Mouse (Mus musculus): ENCODE results near the gene Rpl23. TPM values are rescaled to one million over a fixed set of nuclear protein-coding genes. Genes with fewer than 3 reads are reported as not detected.
A peak's percentile ranks its signal among the peaks of the same experiment; 100 is the strongest.

Gene Rpl23
- total RNA-seq (2021), result 100 to 1,000 TPM; 677 to 703 TPM

DNA sequence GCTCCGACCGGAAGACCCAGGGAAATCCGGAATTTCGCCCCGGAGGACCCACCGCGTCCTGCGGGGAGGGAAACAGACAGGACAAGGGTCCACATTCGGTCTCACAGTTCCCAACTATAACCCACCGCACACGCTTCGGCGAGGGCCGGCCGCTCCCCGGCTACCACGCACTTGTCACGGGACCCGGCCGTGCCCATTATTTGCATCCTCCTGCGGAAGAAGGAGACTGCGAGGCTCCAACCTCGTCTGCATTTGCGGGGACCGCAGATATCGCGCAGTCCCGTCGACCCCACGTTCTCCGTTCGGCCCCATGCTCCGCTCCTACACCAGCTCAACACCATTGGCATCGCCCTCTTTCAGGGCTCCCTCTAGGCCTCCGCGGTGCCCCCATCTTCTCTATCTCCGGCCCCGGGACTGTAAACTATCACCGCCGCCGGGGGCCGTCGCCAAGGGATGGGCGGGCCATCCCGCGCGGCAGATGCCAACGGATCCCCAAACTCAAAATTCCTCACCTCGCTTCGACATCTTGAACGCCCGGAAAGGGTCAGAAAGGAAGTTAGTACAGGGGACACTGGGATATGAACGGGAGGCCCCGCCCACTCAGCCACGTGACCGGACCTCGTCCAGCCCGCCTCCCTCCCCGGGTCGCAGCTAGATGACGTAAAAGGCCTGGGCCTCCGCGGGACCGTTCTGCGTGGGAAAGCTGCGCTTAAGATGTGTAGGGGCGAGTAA lies at the start of gene Rpl23:
Gene Rpl23, minus strand, starts transcription at position 606 of the 732 bp plus-strand sequence.
- intact Hi-C loops (cut with DNase I), result loop anchor here (5.0 kb wide), 1 partner anchor 205 kb away; the partner anchor contains the start of gene Plxdc1
- DNase-seq, result peak; percentile 99 to 100

DNA sequence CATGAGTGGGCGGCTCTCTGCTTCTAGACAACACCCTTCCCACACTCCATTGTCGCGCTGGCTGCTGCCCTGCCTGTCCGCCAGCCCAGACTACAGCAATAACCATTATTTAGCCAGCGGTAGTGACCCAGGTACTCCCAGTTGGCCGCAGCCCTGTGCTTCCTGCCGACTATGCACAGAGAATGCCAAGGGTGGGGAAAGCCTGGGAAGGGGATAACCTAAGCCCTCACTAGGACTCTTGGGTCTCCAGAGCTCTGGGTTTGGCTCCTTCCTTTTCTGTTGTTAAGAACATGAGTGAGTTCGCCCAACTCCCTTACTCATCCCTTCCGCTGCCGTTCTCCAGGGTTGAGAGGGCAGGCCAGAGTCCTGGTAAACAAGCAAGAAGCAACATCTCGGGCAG lies 49.8 kb upstream of the Rpl23 start:
- intact Hi-C loops (cut with DNase I), result no loop called here
- DNase-seq, result no peak

DNA sequence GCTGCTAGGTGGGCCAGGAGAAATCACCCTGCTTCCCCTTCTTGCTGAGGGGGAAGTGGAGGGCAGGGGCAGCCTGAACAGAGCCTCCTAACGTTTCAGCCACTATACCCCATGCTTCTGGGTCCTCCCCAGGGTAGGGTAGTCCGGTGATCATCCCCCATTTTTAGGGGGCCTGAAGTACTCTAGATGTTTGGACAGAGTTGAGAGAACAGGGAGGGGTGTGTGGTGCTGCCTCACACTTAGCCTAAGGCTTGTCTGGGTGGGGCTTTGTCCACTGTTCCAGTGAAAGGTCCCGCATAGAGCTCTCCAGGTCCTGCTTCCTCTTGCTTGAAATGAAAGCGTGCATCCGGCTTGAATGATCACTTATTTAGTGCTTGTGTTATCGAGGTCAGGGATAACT lies 48.3 kb upstream of the Rpl23 start:
- intact Hi-C loops (cut with DNase I), result no loop called here
- no peak for DNase-seq

DNA sequence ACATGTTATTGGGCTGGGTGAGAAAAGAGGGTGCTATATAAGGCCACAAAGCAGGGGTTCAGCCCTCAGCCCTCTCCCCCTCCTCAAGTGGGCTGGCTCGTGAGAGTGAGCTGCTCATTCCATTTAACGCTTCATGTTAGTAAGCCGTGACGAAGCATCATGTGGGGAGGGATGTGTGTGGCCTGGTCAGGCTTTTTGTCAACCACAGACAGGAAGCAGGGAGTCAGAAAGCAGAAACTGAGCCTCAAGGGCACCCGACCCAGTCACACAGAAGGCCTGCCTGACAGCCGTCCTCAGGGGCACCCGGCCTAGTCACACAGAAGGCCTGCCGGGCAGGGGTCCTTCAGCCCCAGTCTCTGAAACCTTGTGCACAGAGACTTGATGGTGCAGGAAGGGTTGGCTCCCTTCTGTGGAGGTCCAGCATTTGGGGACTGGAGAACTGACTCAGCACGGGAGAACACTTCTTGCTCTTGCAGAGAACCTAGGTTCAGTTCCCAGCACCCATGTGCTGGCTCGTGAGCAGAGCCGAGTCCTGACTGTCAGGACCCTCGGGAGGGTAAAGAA lies 47.8 kb upstream of the Rpl23 start:
- no peak for DNase-seq
- intact Hi-C loops (cut with DNase I), result no loop called here

DNA sequence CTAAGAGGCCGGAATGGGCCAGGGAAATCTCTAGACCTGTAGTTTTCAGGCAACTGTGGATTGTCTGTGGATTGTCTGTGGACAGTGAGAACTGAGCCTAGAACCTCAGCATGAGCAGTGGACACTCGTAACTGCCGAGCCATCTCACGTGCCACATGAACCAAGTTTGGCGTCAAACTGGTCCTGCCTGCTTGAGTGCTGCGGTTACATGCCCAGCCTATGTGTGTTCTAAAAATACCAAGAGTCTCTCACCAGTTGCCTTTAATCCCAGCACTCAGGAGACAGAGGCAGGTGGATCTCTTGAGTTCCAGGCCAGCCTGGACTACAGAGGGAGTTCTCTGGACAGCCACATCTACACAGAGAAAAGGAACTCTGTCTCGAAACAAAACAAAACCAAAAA lies 47.1 kb upstream of the Rpl23 start:
- intact Hi-C loops (cut with DNase I), result no loop called here
- no peak for DNase-seq

DNA sequence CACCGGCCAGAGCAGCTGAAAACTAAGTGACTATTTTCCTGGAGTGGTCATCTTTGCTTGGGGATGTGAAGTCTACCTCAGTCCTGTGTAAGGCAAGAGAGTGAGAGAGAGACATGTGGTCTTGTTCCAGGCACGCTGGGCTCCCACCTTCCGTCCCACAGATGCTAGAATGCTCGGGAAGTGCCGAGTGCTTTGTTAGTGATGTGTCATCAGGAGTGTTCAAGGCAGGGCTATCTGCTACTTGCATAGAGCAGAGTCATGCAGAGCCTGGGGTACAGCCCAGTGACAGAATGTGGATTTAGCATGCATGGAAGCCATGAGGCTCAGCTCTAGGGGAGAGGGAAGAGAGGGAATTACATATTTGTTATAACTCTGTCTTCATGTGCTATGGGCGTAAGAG lies 45.4 kb upstream of the Rpl23 start:
- intact Hi-C loops (cut with DNase I), result no loop called here
- DNase-seq, result no peak

DNA sequence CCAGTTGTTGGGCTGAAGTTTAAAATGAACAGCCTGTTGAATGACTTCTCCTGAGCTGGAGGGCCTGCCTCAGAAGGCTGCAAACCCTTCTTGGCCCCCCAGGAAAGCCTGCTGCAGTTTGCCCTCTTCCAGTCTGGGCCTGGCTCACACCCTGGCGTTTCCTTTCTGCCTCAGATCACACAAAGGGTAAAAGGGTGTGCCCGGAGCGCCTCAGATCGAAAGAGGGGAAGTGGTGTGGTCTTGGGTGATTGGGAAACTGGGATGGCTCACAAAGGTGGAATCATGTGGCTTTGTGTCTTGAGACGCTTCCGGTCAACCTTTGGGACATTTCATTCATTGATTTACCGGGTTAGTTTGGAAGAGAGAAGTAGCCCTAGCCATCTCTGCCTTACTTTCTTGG lies 44.2 kb upstream of the Rpl23 start:
- intact Hi-C loops (cut with DNase I), result no loop called here
- no peak for DNase-seq

- intact Hi-C loops (cut with DNase I), result no loop called here
- no peak for DNase-seq
Measured at GRCm38 (mm10) chr11:97825971-97826370, 43.7 kb upstream of the Rpl23 start.

- intact Hi-C loops (cut with DNase I), result no loop called here
- no peak for DNase-seq
Measured at GRCm38 (mm10) chr11:97825295-97825694, 43.1 kb upstream of the Rpl23 start.

DNA sequence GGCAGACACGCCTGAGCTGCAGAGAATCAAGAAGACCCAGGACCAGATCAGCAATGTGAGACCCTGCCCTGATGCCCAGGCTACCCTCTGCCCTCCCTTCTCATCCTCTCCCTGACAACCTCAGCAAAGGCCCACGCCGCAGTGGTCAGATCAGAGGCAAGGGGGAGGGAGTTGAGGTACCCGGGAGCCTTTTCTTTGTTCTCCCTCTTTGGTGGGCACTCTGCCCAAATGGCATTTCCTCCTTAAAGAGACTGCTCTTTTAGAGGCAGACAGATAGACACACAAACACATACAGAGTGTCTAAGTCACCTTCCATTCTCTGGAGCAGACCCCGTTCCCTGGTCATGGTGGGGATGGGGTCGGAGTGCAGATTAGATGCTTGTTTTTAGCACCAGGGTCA lies 42.7 kb upstream of the Rpl23 start:
- intact Hi-C loops (cut with DNase I), result no loop called here
- no peak for DNase-seq

- intact Hi-C loops (cut with DNase I), result no loop called here
- no peak for DNase-seq
Measured at GRCm38 (mm10) chr11:97824168-97824567, 41.9 kb upstream of the Rpl23 start.

DNA sequence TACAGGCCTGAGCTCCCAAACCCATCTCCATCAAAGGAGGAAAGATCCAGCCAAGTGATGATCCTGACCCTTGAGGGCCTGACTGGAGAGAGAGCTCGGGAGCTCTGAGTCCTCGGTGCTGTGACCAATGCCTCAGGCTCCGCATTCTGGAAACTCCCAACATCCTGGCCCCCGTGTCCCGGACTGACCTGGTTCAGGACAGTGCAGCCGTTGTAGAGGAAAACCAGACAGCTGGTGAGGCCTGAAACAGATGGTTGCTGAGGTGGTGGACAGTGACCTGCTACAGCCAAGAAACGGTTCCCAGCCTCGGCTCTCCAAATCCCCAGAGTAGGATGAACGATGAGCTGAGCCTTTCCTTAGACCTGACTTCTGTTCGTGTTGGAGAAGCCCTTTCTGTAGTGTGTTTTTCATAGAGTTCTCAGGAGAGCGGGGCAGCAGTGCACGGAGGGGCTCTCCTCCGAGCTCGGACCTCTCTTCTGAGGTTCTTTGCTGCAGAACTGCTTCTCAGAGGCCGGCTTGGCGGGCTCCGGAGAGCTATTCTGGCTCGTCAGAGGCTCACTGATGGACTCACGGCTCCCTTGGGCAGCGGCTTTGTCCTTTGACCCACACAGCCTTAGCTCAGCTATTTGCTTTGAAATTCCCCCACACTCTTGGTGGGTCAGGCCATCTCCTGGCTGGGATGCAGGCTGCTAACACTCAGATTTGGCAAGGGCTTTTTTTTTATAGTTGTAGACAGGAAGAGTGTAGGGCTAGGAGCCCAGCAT lies 40.8 kb upstream of the Rpl23 start:
- intact Hi-C loops (cut with DNase I), result no loop called here
- peak; percentile 70 to 76 for DNase-seq

- intact Hi-C loops (cut with DNase I), result loop anchor here (2.0 kb wide), 1 partner anchor 21 kb away; no protein-coding TSS in a partner anchor
- no peak for DNase-seq
Measured at GRCm38 (mm10) chr11:97821401-97822064, 39.3 kb upstream of the Rpl23 start.

DNA sequence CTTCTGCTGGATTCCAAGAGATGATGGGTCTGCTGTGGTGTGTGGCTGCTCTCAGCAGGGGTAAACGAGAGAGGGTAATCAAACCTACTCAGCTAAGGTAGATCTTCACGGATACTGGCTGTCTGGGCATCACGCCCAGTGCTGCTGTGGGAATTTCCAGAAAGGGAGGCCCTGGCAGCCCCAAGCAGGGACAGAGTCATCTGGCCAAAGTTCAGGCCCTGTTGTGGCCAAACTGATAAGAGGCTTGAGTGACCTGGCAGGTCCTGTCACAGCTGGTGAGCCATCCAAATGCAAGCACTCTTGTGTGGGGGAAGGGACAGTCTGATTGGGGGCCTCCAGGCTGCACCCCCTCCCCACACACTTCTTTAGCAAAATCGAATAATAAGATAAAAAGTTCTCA lies 38.6 kb upstream of the Rpl23 start:
- DNase-seq, result peak; percentile 80 to 82
- intact Hi-C loops (cut with DNase I), result loop anchor here (2.0 kb wide), 1 partner anchor 20 kb away; no protein-coding TSS in a partner anchor

DNA sequence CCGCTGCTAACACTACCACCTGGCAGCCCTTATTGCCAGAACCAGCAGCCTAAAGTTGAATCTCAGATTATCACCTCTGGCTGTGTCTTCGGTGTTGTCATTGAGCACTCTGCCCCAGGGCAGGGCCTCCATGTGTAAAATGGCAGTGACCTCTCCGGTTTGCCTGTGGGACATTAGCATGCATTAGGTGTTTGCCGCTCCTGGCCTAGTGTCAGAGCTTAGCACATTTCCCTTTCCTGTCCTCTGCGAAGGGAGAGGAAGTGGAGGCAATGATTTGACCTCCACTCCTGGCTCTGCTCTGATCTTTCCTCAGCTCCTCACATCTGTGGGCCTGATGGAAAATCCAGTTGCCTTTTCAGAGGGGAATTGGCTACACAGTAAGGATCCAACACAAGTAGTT lies 37.7 kb upstream of the Rpl23 start:
- intact Hi-C loops (cut with DNase I), result loop anchor here (2.0 kb wide), 1 partner anchor 19 kb away; no protein-coding TSS in a partner anchor
- DNase-seq, result no peak

DNA sequence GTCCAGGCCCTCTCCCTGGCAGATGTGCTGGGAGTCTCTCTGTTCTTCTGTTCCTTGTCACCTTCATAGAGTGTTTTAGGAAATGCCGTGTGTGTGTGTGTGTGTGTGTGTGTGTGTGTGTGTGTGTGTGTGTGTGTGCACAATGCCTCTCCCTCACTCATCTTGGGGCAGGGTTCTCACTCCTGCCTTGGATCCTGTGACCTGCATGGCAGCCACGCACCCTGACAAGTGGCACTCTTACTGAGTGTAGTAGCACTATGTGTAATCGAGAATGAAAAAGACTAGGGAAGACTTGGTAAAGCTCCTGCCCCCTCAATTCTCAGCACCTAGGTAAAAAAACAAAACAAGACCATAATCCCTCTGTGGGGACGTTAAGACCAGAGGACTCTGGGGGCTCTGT lies 36.9 kb upstream of the Rpl23 start:
- intact Hi-C loops (cut with DNase I), result no loop called here
- no peak for DNase-seq

DNA sequence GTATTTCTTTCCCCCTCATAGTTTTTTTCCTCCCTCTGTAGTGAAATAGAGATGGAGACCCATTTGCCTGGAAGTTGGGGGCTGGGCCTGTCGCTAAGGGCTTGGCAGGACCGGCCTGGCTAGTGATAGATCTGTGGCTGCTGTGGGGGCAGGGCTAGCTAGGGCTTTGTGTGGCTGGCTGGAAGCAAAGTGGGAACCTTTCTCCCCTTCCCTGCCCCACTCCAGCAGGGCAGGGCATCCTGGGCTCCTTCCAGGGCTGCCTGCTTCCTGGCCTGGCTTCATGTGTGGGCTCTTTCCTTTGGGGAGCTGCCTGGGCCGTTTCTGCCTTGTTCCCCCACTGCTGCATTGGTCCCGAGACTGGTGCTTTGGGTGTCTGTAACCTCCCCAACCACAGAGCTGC lies 36.3 kb upstream of the Rpl23 start:
- peak; percentile 71 to 74 for DNase-seq
- intact Hi-C loops (cut with DNase I), result no loop called here

DNA sequence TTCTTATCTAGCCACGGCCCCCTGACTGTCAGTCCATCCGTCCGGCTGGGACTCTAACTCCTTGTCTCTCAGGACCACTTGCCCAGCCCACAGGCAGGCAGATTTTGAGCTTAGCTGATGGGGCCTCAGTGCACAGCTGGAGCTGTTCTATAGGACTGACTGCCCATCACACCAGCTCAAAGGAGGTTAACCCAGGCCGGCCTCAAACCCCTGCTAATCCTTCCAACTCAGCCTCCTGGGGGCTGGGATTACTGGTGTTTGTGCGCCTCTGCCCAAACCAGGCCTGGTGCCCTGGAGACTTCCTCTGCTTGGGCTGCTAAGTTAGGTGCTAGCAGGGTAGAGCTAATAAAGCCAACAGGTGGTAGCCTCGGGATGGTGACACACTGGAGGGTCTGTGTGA lies 35.8 kb upstream of the Rpl23 start:
- no peak for DNase-seq
- intact Hi-C loops (cut with DNase I), result no loop called here

DNA sequence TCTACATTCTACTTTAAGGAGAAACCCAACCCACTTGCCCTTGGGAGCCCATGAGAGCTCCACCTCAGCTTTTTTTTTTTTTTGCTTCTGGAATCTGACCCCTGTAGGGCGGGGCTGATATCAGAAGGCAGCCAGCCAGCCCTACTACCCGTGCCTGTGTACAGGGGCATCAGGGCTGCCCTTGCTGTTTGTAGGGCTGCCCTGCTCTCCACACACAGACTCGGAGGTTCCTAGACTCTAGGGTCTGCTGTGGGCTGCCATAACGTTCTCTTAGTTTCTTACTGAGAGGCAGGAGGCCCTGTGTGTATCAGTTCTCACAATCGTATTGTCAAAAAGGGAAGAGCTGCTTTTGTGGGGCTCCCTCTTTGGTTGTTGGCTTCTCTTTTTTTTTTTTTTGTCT lies 35.1 kb upstream of the Rpl23 start:
- peak in 1 of 2 experiments; percentile 64 for DNase-seq
- intact Hi-C loops (cut with DNase I), result no loop called here

GRCm38 (mm10) chr11:97816916-97817315 lies 34.7 kb upstream of the Rpl23 start:
- no peak for DNase-seq

GRCm38 (mm10) chr11:97816176-97816575 lies 33.9 kb upstream of the Rpl23 start:
- intact Hi-C loops (cut with DNase I), result no loop called here
- no peak for DNase-seq

More at GRCm38 (mm10) chr11:97816916-97817315, 34.7 kb upstream of the Rpl23 start:
- intact Hi-C loops (cut with DNase I), result no loop called here

Measured in heart, postnatal 10 days (tissue).